Mouse (Mus musculus): ENCODE measurements around the gene Ulk4. TPM values are rescaled to one million over a fixed set of nuclear protein-coding genes. Genes with fewer than 3 reads are reported as not detected.

The Ulk4 gene
- total and polyA plus RNA-seq, 3 experiments, result 26.6 to 31.1 TPM; not detected in 1

DNA sequence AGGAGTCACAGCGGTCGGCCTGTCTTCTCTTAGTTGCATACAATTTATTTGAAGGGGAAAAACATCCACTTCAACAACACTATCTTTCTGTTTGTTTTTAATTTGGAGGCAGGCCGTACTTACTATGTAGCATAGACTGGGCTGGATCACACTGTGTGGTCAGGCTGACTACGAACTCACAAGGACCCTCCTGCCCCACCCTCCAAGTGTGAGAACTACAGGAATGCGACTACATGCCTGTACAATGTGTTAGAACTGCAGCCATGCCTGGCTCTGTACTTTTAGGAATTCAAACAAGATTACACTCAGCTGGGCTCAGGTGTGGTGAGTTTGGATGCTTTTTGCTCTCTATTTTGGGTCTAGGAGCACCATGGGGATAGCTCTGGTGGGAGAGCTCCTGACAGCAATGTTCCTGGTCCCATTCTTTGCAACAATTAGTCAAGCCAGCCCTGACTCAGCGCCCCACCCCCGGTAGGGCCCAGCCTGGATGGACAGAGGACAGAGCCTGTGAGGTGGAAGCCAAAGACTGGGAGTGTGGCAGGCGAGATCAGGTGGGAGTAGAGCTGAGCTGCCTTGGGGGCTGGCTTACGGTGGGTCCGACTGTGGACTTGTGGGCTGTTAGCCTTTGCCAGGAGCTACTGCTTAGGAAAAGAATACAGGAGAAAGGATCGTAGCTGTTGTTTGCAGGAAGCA, 261.0 kb downstream of the Ulk4 start:
- H3K4me3 ChIP-seq (ENCODE audit: control insufficient read depth in 1 of 2, insufficient read depth in 1 of 2, low read depth in 2 of 2, low read length in 2 of 2), result no peak overlapping the region
- no peak overlapping the region for H3K9ac ChIP-seq (ENCODE audit: control insufficient read depth, low read depth, low read length, poor library complexity, severe bottlenecking)
- H3K4me1 ChIP-seq (ENCODE audit: control insufficient read depth in 1 of 2, insufficient read depth in 2 of 2, low read length in 2 of 2), result peaks cover 0 to 8% of the 10 kb centered on the region in 2 experiments; a peak in 3 of 4 replicates
- no peak for DNase-seq (ENCODE audit: low read depth, low spot score)
- peaks cover 0 to 3% of the 10 kb centered on the region in 2 experiments; a peak in 2 of 4 replicates for H3K36me3 ChIP-seq (ENCODE audit: control insufficient read depth in 1 of 2, insufficient read depth in 2 of 2, low read length in 2 of 2)
- no peaks in the 10 kb centered on the region; a peak in 1 of 4 replicates for H3K27me3 ChIP-seq (ENCODE audit: control insufficient read depth in 1 of 2, insufficient read depth in 2 of 2, low read length in 2 of 2)
- H3K9me3 ChIP-seq (replicated peaks; ENCODE audit: insufficient read depth, low read length), result no peaks in the 10 kb centered on the region
- H3K27ac ChIP-seq (ENCODE audit: control insufficient read depth, low read depth, low read length), result no peak overlapping the region
- no peak for TF ChIP-seq MAFK (IDR thresholded peaks at IDR 0.05; ENCODE audit: borderline replicate concordance, low read depth, low read length)
- no peak for TF ChIP-seq NRF1 (IDR thresholded peaks at IDR 0.05; ENCODE audit: insufficient read depth, low read depth, low read length, poor library complexity, severe bottlenecking)
- TF ChIP-seq GABPA (IDR thresholded peaks at IDR 0.05; ENCODE audit: low read depth, low read length), result no peak
- TF ChIP-seq ZNF384 (IDR thresholded peaks at IDR 0.05; ENCODE audit: low read depth, low read length), result no peak
- H3K79me2 ChIP-seq (ENCODE audit: control insufficient read depth, insufficient read depth, low read length, poor library complexity), result no peaks in the 10 kb centered on the region

DNA sequence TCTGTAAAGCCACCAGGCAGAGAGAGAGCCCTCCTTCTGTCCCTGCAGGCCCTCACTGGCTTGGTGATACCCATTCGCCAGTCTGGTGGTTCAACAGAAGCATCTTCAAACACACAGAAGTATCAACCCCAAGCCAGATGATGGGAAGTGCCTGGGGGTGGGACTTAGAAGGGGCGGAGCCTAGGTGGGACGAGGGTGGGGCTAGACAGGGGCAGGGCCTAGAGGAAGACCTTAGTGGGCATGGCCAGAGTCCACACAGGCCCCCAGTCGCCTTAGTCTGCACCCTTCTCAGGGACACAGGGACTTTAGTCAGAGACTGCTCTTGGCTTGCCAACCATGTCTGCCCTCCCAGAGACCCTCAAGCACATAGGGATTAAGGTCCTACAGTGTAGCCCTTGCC, 265.5 kb downstream of the Ulk4 start:
- H3K27me3 ChIP-seq (ENCODE audit: control insufficient read depth in 1 of 2, insufficient read depth in 2 of 2, low read length in 2 of 2), result no peaks in the 10 kb centered on the region; a peak in 1 of 4 replicates
- H3K9ac ChIP-seq (ENCODE audit: control insufficient read depth, low read depth, low read length, poor library complexity, severe bottlenecking), result no peak overlapping the region
- no peaks in the 10 kb centered on the region for H3K9me3 ChIP-seq (replicated peaks; ENCODE audit: insufficient read depth, low read length)
- no peaks in the 10 kb centered on the region for H3K36me3 ChIP-seq (ENCODE audit: control insufficient read depth in 1 of 2, insufficient read depth in 2 of 2, low read length in 2 of 2)
- TF ChIP-seq MYC (IDR thresholded peaks at IDR 0.05; ENCODE audit: low read depth, low read length) (no peak), MYB (IDR thresholded peaks at IDR 0.05; ENCODE audit: low read depth, low read length) (no peak), UBTF (IDR thresholded peaks at IDR 0.05; ENCODE audit: borderline replicate concordance, insufficient read depth, low read depth, low read length) (no peak), POLR2AphosphoS2 (IDR thresholded peaks at IDR 0.05; ENCODE audit: low read length) (no peak), RCOR1 (IDR thresholded peaks at IDR 0.05; ENCODE audit: low read depth, low read length) (no peak), CHD2 (IDR thresholded peaks at IDR 0.05; ENCODE audit: low read length) (no peak), ETS1 (IDR thresholded peaks at IDR 0.05; ENCODE audit: low read depth, low read length) (no peak), NRF1 (IDR thresholded peaks at IDR 0.05; ENCODE audit: insufficient read depth, low read depth, low read length, poor library complexity, severe bottlenecking) (no peak), ZNF384 (IDR thresholded peaks at IDR 0.05; ENCODE audit: low read depth, low read length) (no peak), TCF12 (IDR thresholded peaks at IDR 0.05; ENCODE audit: low read depth, low read length) (no peak), E2F4 (IDR thresholded peaks at IDR 0.05; ENCODE audit: borderline replicate concordance, low read depth, low read length) (no peak), USF1 (IDR thresholded peaks at IDR 0.05; ENCODE audit: low read depth, low read length) (no peak)
- H3K4me3 ChIP-seq (ENCODE audit: control insufficient read depth in 1 of 2, insufficient read depth in 1 of 2, low read depth in 2 of 2, low read length in 2 of 2), result no peak overlapping the region
- H3K27ac ChIP-seq (ENCODE audit: control insufficient read depth, low read depth, low read length), result no peak overlapping the region
- no peaks in the 10 kb centered on the region for H3K79me2 ChIP-seq (ENCODE audit: control insufficient read depth, insufficient read depth, low read length, poor library complexity)
- H3K4me1 ChIP-seq (ENCODE audit: control insufficient read depth in 1 of 2, insufficient read depth in 2 of 2, low read length in 2 of 2), result no peaks in the 10 kb centered on the region
- DNase-seq (ENCODE audit: low read depth, low spot score), result peak; percentile 9
